Mouse (Mus musculus): ENCODE results near the gene Acer1.

GRCm38 (mm10) chr17:56999414-56999813 is 17.5 kb upstream of the Acer1 start:
- TF ChIP-seq CTCF (conservative IDR thresholded peaks at IDR 0.05 in 1 of 2, IDR thresholded peaks at IDR 0.05 in 1 of 2; ENCODE audit: low read depth in 2 of 2, low read length in 2 of 2) (no peak), E2F4 (IDR thresholded peaks at IDR 0.05; ENCODE audit: insufficient replicate concordance, low read depth, low read length) (no peak), HCFC1 (IDR thresholded peaks at IDR 0.05; ENCODE audit: low read depth, low read length) (no peak), JUN (IDR thresholded peaks at IDR 0.05; ENCODE audit: insufficient read depth, low read depth, low read length) (no peak), TCF12 (IDR thresholded peaks at IDR 0.05; ENCODE audit: low read depth, low read length) (no peak), CHD2 (IDR thresholded peaks at IDR 0.05; ENCODE audit: low read length) (no peak), KAT2A (IDR thresholded peaks at IDR 0.05; ENCODE audit: insufficient replicate concordance, low read length) (no peak), ZC3H11A (IDR thresholded peaks at IDR 0.05; ENCODE audit: low read depth, low read length) (no peak)

All from CH12.LX (cell line).